Mouse (Mus musculus) heart, adult 2 months (tissue): ENCODE measurements at regions not wholly inside any gene's neighbourhood (a gene's known extent, or its start where the extent isn't known, plus 50 kb on each side); places are given as distances from the start of the nearest gene placed in this dataset.

Experiments
- CTCF ChIP-seq: fragments of 200-600 bp; IDR thresholded peaks from 2 replicates; pipeline ENCODE4 v1.8.1; 2022; ENCODE audit warnings: antibody characterized with exemption, mild to moderate bottlenecking, moderate library complexity
- EP300 ChIP-seq: fragments of 200-500 bp; IDR thresholded peaks from 2 replicates; pipeline ENCODE4 v1.6.1; 2011; ENCODE audit warnings: low read depth, low read length, control low read depth; ENCODE audit not compliant: insufficient read depth
- POLR2A ChIP-seq: fragments of 200-500 bp; IDR thresholded peaks from 2 replicates; pipeline ENCODE4 v1.6.1; 2011; ENCODE audit warnings: mild to moderate bottlenecking, low read depth, low read length, control low read depth; ENCODE audit not compliant: insufficient read depth

DNA sequence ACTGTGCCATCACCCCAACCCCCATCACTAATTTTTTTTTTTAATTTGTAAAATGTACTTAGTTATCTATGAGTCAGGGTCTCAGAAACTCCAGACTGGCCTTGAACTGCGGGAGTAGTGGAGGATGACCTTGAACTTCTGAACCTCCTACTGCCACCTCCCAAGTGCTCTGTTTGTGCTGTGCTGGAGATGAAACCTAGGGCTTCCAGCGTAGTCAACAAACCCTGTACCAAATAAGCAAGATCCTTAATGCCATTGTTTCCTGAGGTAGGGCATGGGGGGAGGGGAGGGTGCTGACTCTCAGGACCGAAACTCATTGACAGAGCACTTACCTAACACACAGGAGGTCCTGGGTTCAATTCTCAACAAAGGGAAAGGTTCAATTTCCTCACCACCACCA is 93.5 kb upstream of the Castor2 start:
- TF ChIP-seq EP300 (no peak), CTCF (no peak), POLR2A (no peak)
